Mouse (Mus musculus): ENCODE results near the gene Zfp580. TPM values are rescaled to one million over a fixed set of nuclear protein-coding genes. Genes with fewer than 3 reads are reported as not detected.

Gene Zfp580
- total RNA-seq, 2 experiments from 2014 or later = 28.7 to 31.7 TPM

DNA sequence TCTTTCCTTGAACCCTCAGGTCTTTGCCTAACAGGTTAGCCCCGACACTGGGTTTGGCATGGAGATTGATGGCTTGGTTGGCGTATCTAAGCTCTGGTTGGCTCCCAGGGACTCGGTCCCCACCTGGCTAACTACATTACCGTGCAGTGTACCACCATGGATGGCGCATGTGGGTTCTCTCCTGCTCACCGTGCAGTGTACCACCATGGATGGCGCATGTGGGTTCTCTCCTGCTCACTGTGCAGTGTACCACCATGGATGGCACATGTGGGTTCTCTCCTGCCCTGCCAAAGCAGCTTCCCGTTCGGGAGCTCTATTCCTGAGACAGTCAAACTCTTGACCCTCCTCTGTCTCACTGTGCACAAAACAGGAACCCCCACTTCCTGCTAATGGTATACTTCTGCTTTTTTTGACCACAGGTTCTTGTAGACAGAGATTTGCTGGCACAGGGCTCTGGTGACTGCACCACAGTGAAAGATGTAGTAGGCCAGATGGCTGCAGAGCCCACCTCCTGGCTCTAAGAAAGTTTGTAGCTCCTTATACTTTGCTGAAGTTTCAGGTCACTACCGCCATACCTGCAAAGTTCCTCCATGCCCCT is 49.8 kb downstream of the Zfp580 start:
- no peak for DNase-seq (ENCODE audit: low spot score in 2 of 2)

DNA sequence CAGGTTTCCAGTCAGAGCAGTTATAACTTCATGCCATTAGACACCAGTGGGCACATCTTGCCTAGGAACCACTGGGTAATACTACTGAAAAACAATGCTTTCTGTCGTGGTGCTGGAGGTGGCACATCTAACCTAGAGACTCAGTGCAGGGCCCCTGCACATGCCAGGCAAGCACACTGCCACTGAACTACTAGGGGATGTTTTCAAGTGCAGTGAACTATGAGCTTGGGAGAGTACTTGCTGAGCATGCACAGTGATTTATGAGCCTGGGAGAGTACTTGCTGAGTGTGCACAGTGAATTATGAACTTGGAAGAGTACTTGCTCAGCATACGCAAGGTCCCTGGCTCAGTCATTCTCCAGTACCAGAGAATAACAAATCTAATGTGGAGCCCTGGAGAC is 51.2 kb downstream of the Zfp580 start:
- no peak for DNase-seq (ENCODE audit: low spot score in 2 of 2)

Other genes starting within 250 kb of the Zfp580 start
- gene Ube2s, start 238.9 kb upstream of the Zfp580 start, total RNA-seq (2021) = 100 to 1,000 TPM; 102 to 121 TPM
- 100 to 1,000 TPM; 150 to 162 TPM for gene Shisa7, start 206.8 kb upstream of the Zfp580 start, total RNA-seq (2021)
- 1 to 10 TPM; 4.4 to 6.3 TPM for gene Isoc2b, start 181.3 kb upstream of the Zfp580 start, total RNA-seq (2021)
- 10 to 100 TPM; 14.9 to 15.9 TPM for gene Isoc2a, start 174.4 kb upstream of the Zfp580 start, total RNA-seq (2021)
- under 1 TPM in 1 of 2 experiments, not detected in 1; 0.25 TPM for gene Gm36210, start 145.0 kb upstream of the Zfp580 start, total RNA-seq (2021)
- 10 to 100 TPM; 13.9 to 15.1 TPM for gene Zfp628, start 136.3 kb upstream of the Zfp580 start, total RNA-seq (2021)
- 100 to 1,000 TPM; 114 to 119 TPM for gene Nat14, start 129.5 kb upstream of the Zfp580 start, total RNA-seq (2021)
- 1 to 10 TPM; 1.8 to 2.6 TPM for gene Ssc5d, start 125.8 kb upstream of the Zfp580 start, total RNA-seq (2021)
- under 1 TPM; 0.17 to 0.38 TPM for gene Sbk2, start 87.1 kb upstream of the Zfp580 start, total RNA-seq (2021)
- 1 to 10 TPM in 1 of 2 experiments, under 1 TPM in 1; 0.62 to 1.0 TPM for gene Sbk3, start 80.4 kb upstream of the Zfp580 start, total RNA-seq (2021)
- gene Zfp579, start 55.4 kb upstream of the Zfp580 start, total RNA-seq (2021) = 10 to 100 TPM; 27.2 to 34.9 TPM
- 1 to 10 TPM; 8.4 TPM for gene Zfp524, start 37.1 kb upstream of the Zfp580 start, total RNA-seq (2021)
- gene Fiz1, start 36.8 kb upstream of the Zfp580 start, total RNA-seq (2021) = 10 to 100 TPM; 20.8 to 24.5 TPM
- not detected for gene Gm44973, start 36.0 kb upstream of the Zfp580 start, total RNA-seq (2021)
- gene Zfp865, start 31.2 kb upstream of the Zfp580 start, total RNA-seq (2021) = 10 to 100 TPM; 35.9 TPM
- 10 to 100 TPM; 60.6 to 68.5 TPM for gene Ccdc106, start 31.0 kb upstream of the Zfp580 start, total RNA-seq (2021)
- under 1 TPM in 1 of 2 experiments, not detected in 1; 0.45 TPM for gene 4632433K11Rik, start 17.4 kb upstream of the Zfp580 start, total RNA-seq (2021)
- 1 to 10 TPM; 4.3 to 5.1 TPM for gene Zfp784, start 13.1 kb upstream of the Zfp580 start, total RNA-seq (2021)
- 100 to 1,000 TPM; 181 TPM for gene U2af2, start 10.6 kb downstream of the Zfp580 start, total RNA-seq (2021)
- 100 to 1,000 TPM; 558 to 565 TPM for gene Epn1, start 28.7 kb downstream of the Zfp580 start, total RNA-seq (2021)
- not detected for gene Rfpl4, start 65.4 kb downstream of the Zfp580 start, total RNA-seq (2021)
- not detected for gene Rasl2-9, start 74.4 kb downstream of the Zfp580 start, total RNA-seq (2021)
- gene Vmn1r55, start 98.1 kb downstream of the Zfp580 start, total RNA-seq (2021) = not detected
- gene Vmn1r56, start 145.2 kb downstream of the Zfp580 start, total RNA-seq (2021) = not detected
- not detected for gene Vmn1r57, start 167.0 kb downstream of the Zfp580 start, total RNA-seq (2021)

Data from layer of hippocampus, adult 18-20 months (tissue).